Mouse (Mus musculus) layer of hippocampus, postnatal 25 days (tissue): Measurements from ENCODE around the gene Ndufaf2. TPM values are rescaled to one million over a fixed set of nuclear protein-coding genes. Genes with fewer than 3 reads are reported as not detected.

Experiments used
- DNase-seq, 2 experiments: peaks; one replicate each; pipeline ENCODE4 v3.0.0; 2022; ENCODE audit warnings: mixed read lengths in 2 of 2, low spot score in 1 of 2; ENCODE audit errors: extremely low spot score in 1 of 2
- total RNA-seq, 2 experiments: library from RNA; stranded (reverse); gene quantifications; 2 replicates each; pipeline ENCODE4 v1.2.3; 2021

The Ndufaf2 gene
- total RNA-seq, 2 experiments from 2014 or later = 21.2 to 22.1 TPM

DNA sequence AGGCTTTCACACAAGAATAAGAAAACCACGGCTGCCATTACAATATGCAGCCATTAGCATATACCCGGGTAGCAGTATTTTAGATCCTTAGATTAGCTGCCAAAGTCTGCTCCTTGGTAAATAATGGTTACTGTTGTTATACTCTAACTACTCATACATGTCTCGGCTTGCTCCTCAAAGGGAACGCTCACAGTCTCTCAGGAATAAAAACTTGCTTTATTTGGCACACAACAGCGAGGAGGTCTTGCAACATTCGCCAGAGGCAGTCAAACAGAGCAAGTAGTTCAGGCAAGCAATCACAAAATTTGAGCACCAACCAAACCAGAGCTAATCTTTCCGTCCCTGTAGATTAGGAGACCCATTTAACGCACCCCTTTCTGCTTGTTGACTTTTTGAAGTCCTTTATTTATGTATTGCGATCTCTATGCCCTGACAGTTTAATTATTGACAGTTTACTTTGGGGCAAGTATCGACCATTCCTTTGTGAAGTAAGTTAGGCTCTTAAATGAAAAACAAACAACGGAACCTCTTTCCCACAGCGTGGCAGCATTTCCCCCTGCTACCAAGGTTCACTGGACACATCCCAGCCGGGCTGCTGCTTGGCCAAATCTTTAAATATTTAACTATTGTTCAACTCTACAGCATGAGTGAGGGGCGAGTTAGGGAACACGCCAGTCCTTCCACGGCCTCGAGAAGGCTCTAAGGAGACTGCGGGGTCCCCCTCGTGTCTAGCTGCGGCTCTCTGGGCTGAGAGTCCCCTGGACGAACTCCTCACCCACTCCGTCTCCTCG, 114.8 kb downstream of the Ndufaf2 start:
- no peak for DNase-seq

DNA sequence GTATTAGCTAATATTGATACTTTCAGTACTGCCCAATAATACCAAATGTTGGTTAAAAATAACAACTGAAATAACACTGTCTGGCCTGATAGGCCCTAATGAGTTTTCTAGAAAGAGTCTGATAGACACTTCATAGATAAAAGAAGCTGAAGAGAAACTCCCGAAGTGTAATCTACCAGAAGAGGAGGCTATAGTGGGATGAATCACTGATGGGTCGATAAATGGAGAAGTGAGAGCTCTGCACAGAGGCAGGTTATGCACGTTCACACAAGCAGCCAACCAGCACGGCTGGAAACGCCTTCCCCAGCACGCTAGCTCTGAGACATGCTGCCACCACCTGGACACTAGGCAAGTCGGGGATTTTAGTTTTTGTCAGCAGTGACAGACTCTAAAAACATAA, 117.1 kb downstream of the Ndufaf2 start:
- peak; percentile 33 to 50 for DNase-seq

DNA sequence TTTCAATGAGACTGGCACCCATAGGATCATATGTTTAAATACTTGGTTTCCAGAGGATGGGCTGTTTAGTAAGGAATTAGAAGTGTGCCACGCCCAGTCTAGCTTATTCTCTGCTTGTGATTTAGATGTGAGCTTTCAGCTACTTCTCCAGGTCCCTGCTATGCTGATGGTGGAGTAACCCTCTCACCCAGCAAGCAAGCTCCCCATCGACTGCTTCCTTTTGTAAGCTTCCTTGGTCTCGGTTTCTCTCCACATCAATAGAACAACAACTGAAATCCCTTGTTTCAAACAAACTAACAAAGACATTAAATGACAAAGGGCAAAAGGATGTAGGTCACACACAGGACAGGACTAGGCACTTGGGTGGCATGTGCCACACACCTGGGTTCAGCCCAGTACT, 118.0 kb downstream of the Ndufaf2 start:
- no peak for DNase-seq

DNA sequence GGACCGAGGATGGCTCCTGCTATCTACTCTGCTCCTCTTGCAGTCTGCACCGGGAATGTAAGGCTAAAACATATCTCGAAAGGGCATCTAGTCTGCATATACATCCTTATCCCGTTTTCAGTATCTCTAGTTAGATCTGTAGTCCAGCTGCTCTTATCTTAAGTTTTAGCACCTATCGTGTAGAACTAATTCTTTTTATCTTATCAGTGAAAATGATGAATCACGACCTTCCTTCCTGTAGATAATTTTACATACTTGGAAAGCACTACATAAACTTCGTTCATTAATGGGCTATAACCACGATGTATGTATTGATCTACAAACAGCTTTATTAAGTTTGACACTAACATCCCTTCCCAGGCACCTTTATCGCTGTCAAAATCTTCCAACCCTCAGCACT, 118.5 kb downstream of the Ndufaf2 start:
- no peak for DNase-seq

DNA sequence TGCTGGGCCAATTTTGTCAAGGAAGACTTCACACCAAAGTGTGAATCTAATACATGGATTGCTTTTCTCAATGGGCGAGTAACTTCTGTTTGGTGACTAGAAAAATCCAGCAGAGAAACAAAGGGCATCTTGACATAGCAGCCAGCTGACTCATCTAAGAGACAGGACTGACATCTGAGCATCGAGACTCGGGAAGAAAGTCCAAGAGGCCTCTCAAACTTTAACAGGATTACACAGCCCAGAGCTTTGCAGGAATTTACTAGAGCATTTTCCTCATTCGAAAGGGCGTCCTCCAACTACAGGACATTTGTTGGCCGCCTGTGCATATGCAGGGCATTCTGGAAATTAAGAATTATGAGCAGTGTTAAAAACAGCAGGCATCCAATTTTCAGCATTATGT, 119.0 kb downstream of the Ndufaf2 start:
- no peak for DNase-seq

DNA sequence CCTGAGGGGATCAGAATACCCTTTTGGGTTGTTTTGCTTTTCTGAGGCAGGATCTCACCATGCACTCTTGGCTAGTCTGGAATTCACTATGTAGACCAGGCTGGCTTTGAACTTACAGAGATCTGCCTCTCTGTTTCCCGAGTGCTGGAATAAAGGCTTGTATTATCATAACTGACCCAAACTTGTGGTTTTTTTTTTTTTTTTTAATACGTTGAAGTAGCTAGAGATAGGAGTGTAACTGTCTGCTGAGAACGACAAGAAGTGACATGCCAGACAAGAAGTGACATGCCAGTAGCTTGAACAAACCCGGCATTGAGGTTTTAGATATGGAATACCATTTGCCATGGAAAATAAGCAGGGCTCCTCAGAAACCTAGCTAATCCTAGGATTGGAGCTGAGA, 125.6 kb downstream of the Ndufaf2 start:
- DNase-seq = no peak

DNA sequence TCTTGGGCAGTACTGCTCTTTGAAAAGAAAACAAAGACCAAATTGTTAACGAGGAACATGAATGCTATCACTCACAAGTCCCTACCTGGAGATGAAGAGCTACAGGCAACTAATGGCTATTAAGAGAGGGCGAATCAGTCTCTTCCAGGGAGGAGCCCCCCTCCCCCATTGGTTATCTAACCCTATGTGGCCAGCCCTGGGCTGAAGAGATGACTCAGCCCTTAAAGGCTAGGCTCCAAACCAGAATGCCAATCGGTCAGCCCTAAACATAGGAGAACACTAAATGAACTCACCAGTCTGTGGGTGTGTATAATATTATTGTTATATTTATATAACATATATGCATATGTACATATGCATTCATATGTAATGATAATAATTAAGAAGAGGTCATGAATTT, 132.6 kb downstream of the Ndufaf2 start:
- DNase-seq = no peak

DNA sequence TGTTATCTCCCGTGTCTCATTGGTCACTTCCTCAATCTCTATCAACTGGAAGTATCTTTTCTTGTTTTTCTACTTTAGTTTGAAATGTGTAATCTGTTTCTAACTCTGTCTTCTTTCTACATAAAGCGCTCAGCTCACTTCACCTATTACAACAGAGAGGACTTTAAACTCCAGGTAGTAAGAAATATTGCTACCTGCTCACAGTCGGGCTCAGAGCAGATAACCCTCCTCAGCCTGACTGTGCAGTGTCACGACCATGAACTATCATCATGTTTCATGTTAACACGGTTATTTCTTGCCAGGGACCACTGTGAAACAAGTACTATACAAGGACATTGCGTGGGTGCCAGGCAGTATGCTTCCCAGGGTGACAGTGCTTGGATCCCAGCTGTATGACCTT, 141.1 kb downstream of the Ndufaf2 start:
- DNase-seq = no peak

DNA sequence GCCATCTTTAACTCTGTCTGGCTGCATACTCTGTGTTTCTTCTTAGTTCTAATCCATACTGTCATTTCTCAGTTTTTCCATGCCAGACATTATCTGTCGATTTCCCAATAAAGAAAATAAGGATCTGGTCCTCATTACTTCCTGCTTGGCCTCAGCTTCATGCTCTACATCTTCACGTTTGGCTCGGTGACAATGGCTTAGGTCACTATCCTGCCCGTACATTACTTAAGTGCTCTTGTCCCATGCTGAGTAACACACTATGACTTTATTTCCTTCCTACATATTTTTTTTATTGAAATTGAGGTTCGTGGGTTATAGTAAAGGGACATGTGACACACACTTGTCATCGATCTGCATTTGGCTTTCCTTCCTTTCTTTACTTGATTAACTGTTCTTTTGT, 143.3 kb downstream of the Ndufaf2 start:
- no peak for DNase-seq

DNA sequence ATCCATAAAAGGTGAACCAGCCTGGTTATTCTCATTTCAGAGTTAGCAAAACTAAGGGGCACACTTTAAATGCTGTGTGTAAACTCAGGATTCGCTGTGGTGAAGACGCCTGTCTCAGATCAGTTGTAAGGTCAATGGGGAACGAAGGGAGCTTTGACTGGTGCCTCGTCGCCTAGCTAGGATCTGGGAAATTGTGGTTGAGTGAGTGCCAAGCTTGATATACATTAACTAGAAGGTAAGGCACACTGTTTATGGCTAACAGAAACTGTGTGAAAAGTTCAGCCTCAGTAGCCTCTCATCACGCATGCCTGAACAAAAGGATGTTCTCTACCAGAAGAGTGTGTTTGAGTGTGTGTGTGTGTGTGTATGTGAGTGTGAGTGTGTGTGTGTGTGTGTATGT, 144.6 kb downstream of the Ndufaf2 start:
- DNase-seq = no peak

DNA sequence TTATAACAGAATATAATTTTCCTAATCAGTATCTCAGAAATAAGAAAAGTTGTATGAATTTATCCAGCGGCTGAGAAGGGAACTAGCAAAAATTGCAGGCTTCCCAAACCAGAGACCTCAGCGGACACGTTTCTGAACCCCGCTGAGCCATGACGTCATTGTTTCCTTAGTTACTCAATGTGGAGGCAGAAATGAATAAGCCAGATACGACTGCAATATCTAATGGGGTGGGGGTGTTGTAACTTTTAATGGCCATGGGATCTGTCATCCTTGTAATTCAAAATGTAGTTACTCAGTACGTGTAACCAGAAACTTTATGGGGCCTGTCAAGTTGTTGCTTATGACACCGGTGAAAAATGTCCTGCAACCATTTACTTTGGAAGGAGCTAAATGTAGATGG, 145.3 kb downstream of the Ndufaf2 start:
- no peak for DNase-seq

DNA sequence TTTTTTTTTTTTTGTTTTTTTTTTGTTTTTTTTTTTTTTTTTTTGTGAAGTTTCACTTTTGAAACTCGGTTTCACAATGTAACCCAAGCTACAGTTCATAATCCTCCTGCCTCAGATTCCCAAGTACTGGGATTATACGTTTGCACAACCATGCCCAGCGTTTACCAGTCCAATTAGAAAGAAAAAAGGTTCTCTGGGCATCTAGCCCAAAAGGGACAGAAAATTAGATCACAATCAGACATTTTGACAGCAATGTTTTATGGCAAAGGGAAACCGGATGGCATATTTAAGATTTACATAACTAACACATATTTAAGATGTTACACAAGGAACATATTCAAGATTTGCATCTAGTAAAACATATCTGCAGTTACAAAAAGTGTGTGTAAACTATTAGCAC, 150.6 kb downstream of the Ndufaf2 start:
- DNase-seq = no peak

DNA sequence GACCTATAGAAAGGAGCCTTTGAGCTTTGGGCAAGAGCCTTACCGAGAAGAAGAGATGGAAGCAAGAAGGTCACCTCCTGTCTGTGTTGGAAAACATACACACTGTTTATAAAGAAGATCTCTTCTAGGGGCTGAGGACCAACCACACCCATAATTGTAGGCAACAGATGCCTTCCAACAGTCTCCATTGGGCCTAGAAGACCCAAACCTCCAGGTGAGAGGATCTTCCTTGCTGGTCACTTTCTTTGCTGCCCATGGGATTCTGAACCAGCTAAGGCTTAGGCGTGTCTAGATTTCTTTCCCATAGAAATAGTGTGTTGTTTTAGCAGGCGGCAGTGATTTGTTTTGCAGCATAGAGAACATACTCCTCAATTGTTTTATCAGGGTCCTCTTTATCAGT, 162.1 kb downstream of the Ndufaf2 start:
- DNase-seq = no peak

DNA sequence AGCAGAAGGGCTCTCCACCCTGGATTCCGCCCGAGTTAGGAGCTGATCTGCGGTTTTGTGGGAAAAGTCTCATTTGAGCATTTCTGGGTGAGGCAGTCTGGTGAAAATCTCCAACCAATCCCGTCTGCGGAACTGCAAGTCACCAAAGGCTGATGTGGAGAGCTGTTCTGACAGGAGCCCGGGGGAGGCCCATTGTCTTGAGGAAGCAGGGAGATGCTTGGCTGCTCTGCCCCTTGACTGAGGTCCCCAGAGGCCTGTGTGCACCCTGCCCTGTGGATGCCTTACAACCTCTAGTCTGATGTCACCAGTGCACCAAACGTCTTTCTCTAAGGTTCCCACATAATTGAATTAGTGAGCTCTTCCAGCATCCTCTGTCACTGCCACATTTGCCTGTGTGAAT, 163.2 kb downstream of the Ndufaf2 start:
- DNase-seq = no peak

DNA sequence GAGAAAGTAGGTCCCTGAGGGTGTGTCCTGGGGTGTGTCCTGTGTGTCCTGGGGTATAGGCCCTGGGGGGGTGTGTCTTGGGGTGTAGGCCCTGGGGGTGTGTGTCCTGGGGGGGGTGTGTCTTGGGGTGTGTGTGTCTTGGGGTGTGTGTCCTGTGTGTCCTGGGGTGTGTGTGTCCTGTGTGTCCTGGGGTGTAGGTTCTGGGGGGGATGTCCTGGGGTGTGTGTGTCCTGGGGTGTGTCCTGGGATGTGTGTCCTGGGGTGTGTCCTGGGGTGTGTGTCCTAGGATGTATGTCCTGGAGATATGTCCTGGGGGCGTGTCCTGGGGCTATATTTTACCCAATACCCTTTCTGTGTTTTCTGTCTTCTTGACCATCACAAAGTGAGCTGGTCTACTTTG, 165.8 kb downstream of the Ndufaf2 start:
- DNase-seq = no peak

DNA sequence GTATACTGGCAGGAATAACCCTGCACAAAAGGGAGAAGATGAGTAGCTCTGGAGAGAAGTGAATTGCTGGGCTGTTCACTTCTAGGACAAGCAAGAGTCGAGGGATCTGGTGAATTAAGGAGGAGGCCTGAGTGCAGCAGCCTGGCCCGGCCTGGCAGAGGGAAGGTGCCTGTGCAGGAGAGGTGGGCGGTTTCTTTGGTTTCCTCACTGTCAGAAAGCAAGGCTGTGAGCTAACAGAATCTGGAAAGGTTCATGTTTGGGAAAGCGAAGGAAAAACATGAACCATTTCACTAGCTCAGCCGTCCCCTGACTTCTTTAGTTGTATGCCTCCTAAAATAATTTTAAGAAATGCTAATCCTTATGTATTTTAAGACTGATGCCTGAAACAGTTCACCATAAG, 173.8 kb downstream of the Ndufaf2 start:
- DNase-seq = no peak

DNA sequence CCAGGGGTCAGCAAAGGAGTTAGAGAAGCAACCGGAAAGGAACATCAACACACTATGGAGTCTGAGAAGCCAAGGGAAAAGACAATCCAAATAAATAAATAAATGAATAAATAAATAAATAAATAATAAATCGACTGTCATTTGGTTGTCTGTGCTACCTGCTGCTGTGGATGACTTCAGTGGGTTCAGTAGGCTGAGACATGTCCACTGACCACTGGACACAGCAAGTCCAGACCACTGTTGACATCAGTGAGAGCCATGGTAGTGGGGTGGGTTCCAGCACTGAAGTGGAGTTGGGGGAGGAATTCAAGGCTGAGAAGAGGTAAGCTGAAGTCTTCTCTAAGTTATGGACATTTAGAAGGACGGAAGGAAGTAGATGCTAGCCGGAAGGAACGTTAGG, 174.2 kb downstream of the Ndufaf2 start:
- no peak for DNase-seq

DNA sequence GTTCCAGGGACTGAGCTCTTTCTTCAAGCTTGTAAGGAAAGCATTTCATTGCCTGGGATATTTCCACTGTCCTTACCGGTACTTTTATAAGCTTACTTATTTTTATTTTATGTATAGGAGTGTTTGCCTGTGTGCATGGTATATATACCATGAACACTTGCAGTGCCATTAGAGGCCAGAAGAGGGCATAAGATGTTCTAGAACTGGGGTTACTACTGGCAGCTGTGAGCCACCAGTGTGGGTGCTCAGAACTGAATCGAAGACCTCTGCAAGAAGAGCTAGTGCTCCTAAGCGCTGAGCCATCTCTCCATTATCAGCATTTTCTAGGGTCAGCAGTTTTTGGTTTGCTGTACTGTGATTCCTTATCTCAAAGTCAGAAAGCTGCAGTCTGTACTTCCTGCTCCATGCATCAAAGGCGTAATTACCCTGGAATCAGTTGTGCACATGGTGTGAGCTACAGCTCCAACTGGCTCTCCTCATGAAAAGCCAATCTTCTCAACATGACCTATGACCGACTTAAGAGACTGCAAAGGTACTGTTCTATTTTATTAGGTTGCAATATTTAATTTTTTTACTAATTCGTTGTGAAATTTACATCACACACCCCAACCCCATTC, 175.1 kb downstream of the Ndufaf2 start:
- DNase-seq = no peak

DNA sequence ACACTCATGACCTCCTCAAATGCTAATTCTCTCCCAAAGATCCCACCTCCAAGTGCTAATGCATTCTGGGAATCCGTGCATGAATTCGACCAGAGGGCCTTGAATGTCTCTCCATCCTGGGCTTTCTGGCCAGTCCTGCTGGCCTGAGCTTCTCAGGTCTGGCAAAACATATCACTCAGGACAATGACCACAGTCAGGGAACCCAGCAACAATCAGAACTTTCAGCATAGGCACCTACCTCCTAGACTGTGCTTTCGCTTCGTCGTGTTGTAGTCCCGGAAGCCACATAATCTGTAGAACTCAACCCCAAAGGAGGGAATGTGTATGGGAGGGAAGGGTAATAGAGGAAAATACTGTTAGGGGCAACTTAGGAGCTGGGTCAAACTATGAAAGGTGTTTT, 179.0 kb downstream of the Ndufaf2 start:
- no peak for DNase-seq

DNA sequence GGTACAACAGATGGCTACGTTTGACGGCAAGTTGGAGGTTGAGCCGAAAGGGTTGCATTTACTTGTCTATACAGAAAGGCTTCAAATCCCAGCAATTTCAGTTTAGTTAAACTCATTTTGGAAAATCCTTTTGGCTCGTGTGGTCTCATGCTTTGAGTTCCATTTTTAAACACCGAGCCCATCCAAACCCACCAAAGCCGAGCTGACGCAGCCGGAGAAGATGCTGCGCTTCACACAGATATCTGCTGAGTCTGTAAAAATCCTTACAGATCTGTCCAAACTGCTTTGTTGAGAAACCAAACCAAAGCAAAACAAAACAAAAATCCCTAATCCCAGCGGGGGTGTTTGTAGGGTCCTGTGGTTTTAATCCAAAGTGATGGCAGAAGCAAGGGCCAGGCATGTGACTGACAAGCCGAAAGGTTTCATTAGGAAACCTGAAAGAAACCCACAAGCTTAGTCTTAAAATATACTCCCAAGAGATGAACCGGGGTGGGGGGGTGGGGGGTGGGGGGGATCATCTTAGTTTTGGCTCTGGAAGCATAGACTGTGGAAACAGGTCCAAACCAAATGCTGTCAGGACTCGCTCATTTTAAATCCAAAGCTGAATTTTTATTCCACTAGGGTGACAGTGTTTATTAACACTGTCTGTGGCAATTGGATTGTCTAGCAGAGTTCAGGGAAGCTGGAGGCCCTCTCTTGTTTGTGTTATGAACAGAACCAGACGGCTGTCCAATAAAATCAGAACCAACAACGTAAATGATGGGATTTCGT, 181.4 kb downstream of the Ndufaf2 start:
- DNase-seq = no peak

DNA sequence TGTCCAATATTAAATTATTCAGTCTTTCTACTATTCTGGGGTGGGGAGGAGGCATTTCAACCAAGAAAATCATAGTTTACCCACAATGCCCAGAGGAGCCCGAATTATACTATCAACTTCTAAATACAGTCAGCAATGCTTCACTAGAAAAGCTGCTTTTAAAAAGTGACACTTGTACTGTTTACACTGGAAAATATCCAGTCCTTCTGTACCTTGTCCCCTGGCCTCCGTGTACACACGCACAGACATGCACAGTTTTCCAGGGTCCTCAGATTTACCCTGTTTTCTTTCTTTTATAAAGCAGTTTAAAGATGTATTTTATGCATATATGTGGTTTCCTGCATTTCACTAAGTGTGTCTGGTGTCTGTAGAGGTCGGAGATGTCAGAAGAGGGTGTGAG, 186.0 kb downstream of the Ndufaf2 start:
- no peak for DNase-seq

DNA sequence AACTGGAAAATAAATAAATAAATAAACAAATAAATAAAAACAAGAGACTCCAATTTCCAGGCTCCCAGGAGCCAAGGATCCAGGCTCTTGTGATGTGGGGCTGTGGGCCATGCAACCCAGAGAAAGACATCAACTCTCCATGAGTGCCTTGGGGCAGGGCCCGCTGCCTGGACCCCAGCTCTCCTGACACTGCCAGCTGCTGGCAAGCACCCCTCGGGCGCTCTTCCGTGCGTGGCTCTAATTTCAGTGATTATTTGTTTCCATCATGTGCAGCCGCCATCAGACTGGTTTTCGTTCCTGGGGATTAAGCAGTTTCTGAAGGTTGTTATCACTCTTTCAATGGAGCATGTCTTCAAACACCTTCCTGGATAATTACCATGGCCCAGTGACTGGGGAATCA, 186.6 kb downstream of the Ndufaf2 start:
- no peak for DNase-seq
